Mouse (Mus musculus) liver, embryonic 14.5 days (tissue): ENCODE data around the gene Rps16. TPM values are rescaled to one million over a fixed set of nuclear protein-coding genes. Genes with fewer than 3 reads are reported as not detected.

Experiments
- ATAC-seq: fragments of 200-750 bp; cut with Nextera tagmentation; 2 replicates; pipeline ENCODE4 v1.8.0; 2017; ENCODE audit warnings: moderate number of reproducible peaks, mild to moderate bottlenecking, moderate library complexity; ENCODE audit not compliant: insufficient read depth
- DNase-seq, 3 experiments: peaks; one replicate each; pipeline ENCODE4 v3.0.0-alpha.2; 2012 to 2013; ENCODE audit warnings: low read depth in 3 of 3, low spot score in 3 of 3
- H3K27ac ChIP-seq: fragments of 300-500 bp; sonication (generic); 2 replicates; pipeline ENCODE4 v1.5.1; 2014; ENCODE audit warnings: moderate library complexity, mild to moderate bottlenecking, control low read depth, inconsistent platforms
- H3K27me3 ChIP-seq: fragments of 300-500 bp; sonication (generic); 2 replicates; pipeline ENCODE4 v1.6.1; 2014; ENCODE audit warnings: mild to moderate bottlenecking, low read length, moderate library complexity; ENCODE audit not compliant: control insufficient read depth, insufficient read depth
- H3K36me3 ChIP-seq: fragments of 300-500 bp; sonication (generic); replicated peaks from 2 replicates; pipeline ENCODE4 v1.6.1; 2014; ENCODE audit warnings: low read depth; ENCODE audit not compliant: control insufficient read depth, insufficient read depth
- H3K4me1 ChIP-seq, 2 experiments: fragments of 200-500 bp in 1 of 2; fragments of 300-500 bp in 1 of 2; sonication (generic) in 1 of 2; replicated peaks; 2 replicates each; pipeline ENCODE4 v1.6.1; 2012 to 2014; ENCODE audit warnings: antibody characterized with exemption in 1 of 2, inconsistent platforms in 1 of 2, low read length in 1 of 2; ENCODE audit not compliant: control insufficient read depth in 2 of 2, insufficient read depth in 2 of 2
- H3K4me2 ChIP-seq: fragments of 300-500 bp; sonication (generic); 2 replicates; pipeline ENCODE4 v1.6.1; 2014; ENCODE audit warnings: low read depth, mild to moderate bottlenecking, control low read depth, moderate library complexity
- H3K4me3 ChIP-seq, 2 experiments: fragments of 200-500 bp in 1 of 2; fragments of 300-500 bp in 1 of 2; sonication (generic) in 1 of 2; 2 replicates each; pipeline ENCODE4 v1.5.1; 2012 to 2014; ENCODE audit warnings: low read depth in 2 of 2, low read length in 2 of 2, mild to moderate bottlenecking in 2 of 2, control low read depth in 1 of 2, inconsistent platforms in 1 of 2, moderate library complexity in 1 of 2; ENCODE audit not compliant: insufficient read depth in 1 of 2
- H3K9ac ChIP-seq: fragments of 300-500 bp; sonication (generic); replicated peaks from 2 replicates; pipeline ENCODE4 v1.6.1; 2014; ENCODE audit warnings: mild to moderate bottlenecking, control low read depth, moderate library complexity
- H3K9me3 ChIP-seq: fragments of 300-500 bp; sonication (generic); 2 replicates; pipeline ENCODE4 v1.6.1; 2016; ENCODE audit warnings: low read length, mixed read lengths; ENCODE audit not compliant: control insufficient read depth
- CTCF ChIP-seq: IDR thresholded peaks from 2 replicates; pipeline ENCODE4 v1.5.1; 2016; ENCODE audit warnings: antibody characterized with exemption, low read depth, control low read depth
- EP300 ChIP-seq: IDR thresholded peaks from 2 replicates; pipeline ENCODE4 v1.6.1; 2016; ENCODE audit warnings: antibody characterized with exemption, low read depth
- WGBS: fragments of 180-500 bp; shearing (Covaris S2); extraction: QIAGEN DNeasy Blood & Tissue Kit; methylation state at CpG from one replicate; pipeline ENCODE4 v1.1.7; 2014; ENCODE audit not compliant: insufficient replicate concordance; 5-methylcytosine and 5-hydroxymethylcytosine counted together
- polyA plus RNA-seq, 2 experiments: library from polyadenylated mRNA; depleted of rRNA in 1 of 2; stranded (reverse) in 1 of 2; unstranded in 1 of 2; fragments of >200 nt; fragmentation: Nextera tagmentation in 1 of 2; extraction: Ambion mirVana in 1 of 2; gene quantifications; 2 replicates each; pipeline versions ENCODE4 v1.2.1 to v1.2.3; 2012 to 2014

Rps16 gene
- polyA plus RNA-seq (2012; rRNA removed): 512 and 1,209 TPM in 2 replicates
- polyA plus RNA-seq (2014; fragmentation: Nextera tagmentation; extraction: Ambion mirVana): 874 and 900 TPM in 2 replicates

DNA sequence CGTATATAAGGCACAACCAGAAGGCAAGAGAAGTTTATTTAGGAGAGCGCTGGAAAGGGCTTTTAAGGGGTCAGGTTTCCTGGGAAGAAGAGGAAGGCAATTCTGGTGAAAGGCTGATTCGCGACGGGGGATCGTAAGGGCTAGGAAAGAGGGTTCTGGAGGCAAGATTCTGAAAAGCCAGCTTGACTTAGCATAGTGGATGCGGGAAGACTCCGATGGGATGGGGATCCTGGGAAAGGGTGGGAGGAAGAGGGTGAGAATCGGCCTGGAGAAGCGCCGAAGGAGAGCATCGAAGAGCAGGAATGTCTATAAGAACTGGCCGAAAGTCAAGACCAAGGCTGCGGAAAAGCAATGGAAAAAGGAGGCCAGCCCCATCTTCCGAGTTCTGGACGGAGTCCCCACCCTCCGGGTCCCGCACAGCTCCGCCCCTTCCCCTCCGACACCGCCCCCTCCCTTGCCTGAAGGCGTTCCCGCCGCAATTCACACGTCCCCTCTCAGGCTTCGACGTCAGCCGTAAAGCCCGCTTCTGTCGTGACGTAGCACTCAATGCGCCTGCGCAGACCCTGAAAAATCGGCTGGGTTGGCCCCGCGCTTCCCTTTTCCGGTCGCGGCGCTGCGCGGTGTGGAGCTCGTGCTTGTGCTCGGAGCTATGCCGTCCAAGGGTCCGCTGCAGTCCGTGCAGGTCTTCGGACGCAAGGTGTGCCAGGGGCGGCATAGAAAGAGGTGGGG, at the start of gene Rps16:
Gene Rps16, plus strand, starts transcription at position 498 of the 729 bp plus-strand sequence.
- peak within 1 kb of the TSS; percentile 68 for H3K27ac ChIP-seq
- 1% methylated on average over 50 of the region's 50 CpGs for WGBS
- H3K9ac ChIP-seq: peak within 1 kb of the TSS; percentile 99
- peaks cover 14 to 19% of the 10 kb centered on the region in 2 experiments for H3K4me1 ChIP-seq
- peak within 1 kb of the TSS; percentile 90 for H3K4me2 ChIP-seq
- peak; percentile 93 to 96 (median 95) for DNase-seq
- TF ChIP-seq CTCF: peak; percentile 20
- TF ChIP-seq EP300: no peak
- no peaks in the 10 kb centered on the region for H3K9me3 ChIP-seq
- peak within 1 kb of the TSS; percentile 92 to 98 for H3K4me3 ChIP-seq
- no peaks in the 10 kb centered on the region for H3K27me3 ChIP-seq
- peaks cover 34% of the 10 kb centered on the region for H3K36me3 ChIP-seq
- ATAC-seq: peak; percentile 93

DNA sequence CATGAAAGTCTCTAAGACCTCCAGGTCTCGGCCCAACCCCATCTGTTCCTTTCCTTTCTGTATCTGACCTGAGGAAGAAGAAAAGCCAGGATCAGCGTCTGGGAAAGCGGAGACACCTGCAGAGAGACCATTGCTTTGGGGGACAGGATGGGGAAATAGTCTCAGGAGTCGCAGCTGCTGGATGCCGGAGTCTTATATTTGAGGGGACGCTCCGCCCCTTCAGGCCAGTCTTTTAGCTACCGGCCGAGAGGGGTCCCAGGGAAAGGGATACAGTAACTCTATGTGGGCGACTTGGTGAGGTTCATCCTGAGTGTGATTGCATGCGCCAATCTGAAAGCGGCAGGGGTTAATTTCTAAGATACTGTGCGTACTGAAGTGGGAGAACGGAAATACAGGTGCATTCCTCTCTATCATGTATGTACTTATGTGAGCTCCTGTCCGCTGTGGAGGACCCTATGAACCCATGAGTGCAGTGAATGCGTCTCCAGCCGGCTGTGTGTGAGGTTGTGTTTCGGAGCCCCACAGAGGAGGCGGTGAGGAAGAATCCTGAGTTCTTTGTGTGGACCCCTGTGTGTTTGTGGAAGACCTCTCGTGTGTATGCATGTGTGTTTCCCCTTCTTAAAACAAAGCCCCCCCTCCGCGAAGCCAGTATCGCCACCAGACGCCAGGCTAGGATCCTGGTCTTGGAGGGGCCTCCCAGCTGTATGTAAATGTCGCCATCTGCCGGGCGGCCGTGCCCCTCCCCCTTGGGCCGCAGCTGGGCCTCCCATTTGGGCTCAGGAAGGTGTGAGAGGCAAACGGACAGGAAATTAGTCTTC, 48.6 kb upstream of the Rps16 start, which contains the start of gene Dll3:
Gene Dll3, minus strand, starts transcription at position 623 of the 818 bp plus-strand sequence.
- no peak for ATAC-seq
- WGBS: 2% methylated on average over 30 of the region's 30 CpGs
- H3K9ac ChIP-seq: no peak within 1 kb of the TSS
- peak; percentile 72 for TF ChIP-seq CTCF
- no peak for TF ChIP-seq EP300
- H3K9me3 ChIP-seq: no peaks in the 10 kb centered on the region
- peak within 1 kb of the TSS; percentile 36; the same call in 1 of the 2 replicates for H3K4me2 ChIP-seq
- H3K4me1 ChIP-seq: no peaks in the 10 kb centered on the region
- H3K27ac ChIP-seq: no peak within 1 kb of the TSS
- DNase-seq: no peak
- 0 out of 4 replicates have a peak within 1 kb of the TSS, but pooled peaks of 1 of the 2 experiments have one; percentile 4 for H3K4me3 ChIP-seq
- peaks cover 40% of the 10 kb centered on the region for H3K27me3 ChIP-seq
- peaks cover 15% of the 10 kb centered on the region for H3K36me3 ChIP-seq

DNA sequence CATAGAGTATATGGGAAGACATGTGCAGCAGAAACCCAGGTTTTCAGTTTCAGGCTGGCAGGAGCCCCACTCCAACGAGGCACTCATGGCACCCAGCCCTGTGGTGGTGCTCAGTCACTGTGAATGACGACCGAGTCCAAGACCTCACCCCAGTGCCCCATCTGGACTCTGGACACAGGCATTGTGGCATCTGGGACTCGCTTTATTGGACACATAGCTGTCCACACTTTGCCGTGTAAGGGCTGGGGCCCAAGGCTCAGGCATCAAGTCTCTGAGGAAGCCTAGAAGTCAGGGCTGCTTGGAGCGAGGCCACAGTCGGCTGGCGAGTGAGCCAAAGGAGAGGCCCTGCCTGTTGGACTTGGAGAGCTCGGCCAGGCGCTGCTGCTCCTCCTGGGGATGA, 44.8 kb upstream of the Rps16 start:
- no peak for ATAC-seq
- Histone ChIP-seq H3K9me3 (no peaks in the 10 kb centered on the region), H3K4me1 (no peaks in the 10 kb centered on the region), H3K4me3 (no peak overlapping the region), H3K36me3 (peaks cover 30% of the 10 kb centered on the region), H3K27me3 (peaks cover 18% of the 10 kb centered on the region), H3K27ac (no peak overlapping the region), H3K9ac (no peak overlapping the region), H3K4me2 (no peak overlapping the region)
- DNase-seq: no peak
- TF ChIP-seq EP300 (no peak), CTCF (no peak)
- 81% methylated on average over 10 of the region's 10 CpGs for WGBS

DNA sequence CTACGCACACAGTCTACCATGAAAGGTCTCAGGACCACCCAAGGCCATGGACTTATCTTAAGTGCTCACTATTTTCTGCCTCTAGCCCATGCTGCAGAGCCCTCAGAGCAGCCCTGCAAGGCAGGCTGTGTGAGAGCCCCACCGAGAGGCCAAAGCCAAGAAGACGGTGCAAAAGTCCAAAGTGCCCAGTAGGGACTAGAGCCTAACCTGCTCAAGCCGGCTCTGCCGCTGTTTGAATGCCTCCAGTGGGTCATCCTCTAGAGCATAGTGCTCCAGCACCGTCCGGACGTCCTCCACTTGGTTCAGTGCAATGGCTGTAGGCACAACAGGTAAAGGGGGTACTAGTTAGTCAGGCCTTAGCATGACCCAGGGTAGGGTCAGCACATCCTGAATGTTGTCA, 44.2 kb upstream of the Rps16 start:
- no peak for DNase-seq
- peaks cover 30% of the 10 kb centered on the region for H3K36me3 ChIP-seq
- WGBS: 86% methylated on average over 8 of the region's 8 CpGs
- ATAC-seq: no peak
- no peak overlapping the region for H3K4me3 ChIP-seq
- no peak overlapping the region for H3K9ac ChIP-seq
- no peak overlapping the region for H3K4me2 ChIP-seq
- peaks cover 0 to 5% of the 10 kb centered on the region in 2 experiments; a peak in 3 of 4 replicates for H3K4me1 ChIP-seq
- H3K27ac ChIP-seq: no peak overlapping the region
- TF ChIP-seq CTCF (no peak), EP300 (no peak)
- no peaks in the 10 kb centered on the region for H3K9me3 ChIP-seq
- H3K27me3 ChIP-seq: peaks cover 12% of the 10 kb centered on the region

DNA sequence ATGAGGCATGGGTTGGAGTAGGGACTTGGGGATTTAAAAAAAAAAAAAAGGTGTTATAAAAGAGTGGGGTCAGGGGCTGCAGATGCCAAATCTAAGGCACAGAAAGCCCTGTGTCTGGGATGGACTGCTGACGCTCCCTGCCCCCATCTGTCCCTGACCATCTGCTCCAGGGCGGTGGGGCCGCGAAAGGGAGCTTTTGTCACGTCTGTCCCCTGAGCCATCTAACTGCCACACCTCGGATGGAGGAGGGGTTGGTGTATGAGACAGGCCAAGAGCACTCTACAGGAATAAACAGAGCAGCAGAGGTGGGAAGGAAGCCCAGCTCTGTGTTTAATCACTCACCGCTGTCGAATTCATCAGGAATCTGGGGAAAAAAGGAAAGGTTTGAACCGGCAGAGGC, 40.7 kb upstream of the Rps16 start:
- Histone ChIP-seq H3K9ac (no peak overlapping the region), H3K4me3 (no peak overlapping the region), H3K27me3 (no peaks in the 10 kb centered on the region), H3K4me2 (no peak overlapping the region), H3K36me3 (peaks cover 33% of the 10 kb centered on the region), H3K9me3 (no peaks in the 10 kb centered on the region), H3K4me1 (peaks cover 4 to 6% of the 10 kb centered on the region in 2 experiments; a peak in 3 of 4 replicates), H3K27ac (no peak overlapping the region)
- 70% methylated on average over 9 of the region's 9 CpGs for WGBS
- no peak for ATAC-seq
- DNase-seq: no peak
- TF ChIP-seq EP300: no peak
